Mouse (Mus musculus) splenic B cell, adult 2 months (primary cell): ENCODE data around the gene Blmh.

Source experiments
- DNase-seq: peaks from one replicate; pipeline ENCODE4 v3.0.0-alpha.2; 2011; ENCODE audit warnings: low read depth, low spot score
- H3K27me3 ChIP-seq: 2 replicates; pipeline ENCODE4 v1.6.1; 2012; ENCODE audit warnings: mild to moderate bottlenecking, low read length, moderate library complexity, mixed read lengths; ENCODE audit not compliant: control insufficient read depth, poor library complexity, insufficient read depth, severe bottlenecking
- H3K36me3 ChIP-seq: 2 replicates; pipeline ENCODE4 v1.6.1; 2012; ENCODE audit warnings: mild to moderate bottlenecking, low read length, moderate library complexity, mixed read lengths; ENCODE audit not compliant: control insufficient read depth, poor library complexity, insufficient read depth, severe bottlenecking

The Blmh gene

GRCm38 (mm10) chr11:76924759-76925236 lies at the start of gene Blmh:
Gene Blmh, plus strand, starts transcription at chr11:76924809.
- DNase-seq: no peak
- H3K27me3 ChIP-seq: no peaks in the 10 kb centered on the region; the same call in 1 of the 2 replicates
- no peaks in the 10 kb centered on the region for H3K36me3 ChIP-seq

DNA sequence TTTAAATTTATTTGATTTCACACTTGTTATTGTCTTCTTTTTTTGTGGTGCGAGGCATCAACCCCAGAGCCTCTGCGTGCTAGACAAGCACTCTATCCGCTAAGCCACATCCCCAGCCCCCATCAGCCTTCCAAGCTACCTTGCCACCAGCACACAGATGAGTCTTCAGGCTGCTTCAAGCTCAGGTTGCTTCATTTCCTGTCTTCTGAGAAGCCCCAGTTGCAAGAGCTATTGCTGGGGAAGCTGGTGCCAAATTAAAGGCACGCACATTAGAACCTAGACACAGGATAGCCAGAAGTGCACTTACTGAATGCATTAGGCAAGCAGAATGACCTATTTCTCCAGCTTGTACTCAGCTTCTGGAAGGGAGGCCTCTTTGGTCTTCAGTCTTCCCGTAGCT lies 44.8 kb upstream of the Blmh start:
- no peak for DNase-seq
- H3K36me3 ChIP-seq: no peaks in the 10 kb centered on the region

DNA sequence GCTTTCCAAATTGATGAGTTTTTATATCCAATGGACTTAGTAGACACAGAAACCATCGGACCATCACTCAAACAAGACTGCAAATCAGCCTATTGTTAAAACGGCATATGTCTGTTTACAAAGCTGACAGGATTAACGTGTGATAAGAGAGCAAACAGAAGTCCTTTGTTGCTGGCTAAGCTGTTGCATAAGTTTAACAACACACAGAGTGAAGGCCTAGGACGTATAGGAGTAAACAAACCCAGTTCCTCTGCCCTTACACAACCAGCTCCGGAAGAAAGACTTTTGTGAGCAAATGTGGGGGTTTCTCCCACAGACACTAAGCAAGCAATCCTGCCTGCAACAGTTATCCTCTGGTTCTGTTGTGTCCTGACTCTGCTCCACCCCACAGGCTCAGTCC lies 40.2 kb upstream of the Blmh start:
- no peaks in the 10 kb centered on the region for H3K36me3 ChIP-seq
- no peak for DNase-seq

More for the DNA sequence above, 44.8 kb upstream of the Blmh start:
- no peaks in the 10 kb centered on the region for H3K27me3 ChIP-seq

GRCm38 (mm10) chr11:76889339-76890164 lies 35.1 kb upstream of the Blmh start:
- H3K27me3 ChIP-seq: no peaks in the 10 kb centered on the region
- no peak for DNase-seq
- H3K36me3 ChIP-seq: no peaks in the 10 kb centered on the region

More for the DNA sequence above, 40.2 kb upstream of the Blmh start:
- H3K27me3 ChIP-seq: no peaks in the 10 kb centered on the region

DNA sequence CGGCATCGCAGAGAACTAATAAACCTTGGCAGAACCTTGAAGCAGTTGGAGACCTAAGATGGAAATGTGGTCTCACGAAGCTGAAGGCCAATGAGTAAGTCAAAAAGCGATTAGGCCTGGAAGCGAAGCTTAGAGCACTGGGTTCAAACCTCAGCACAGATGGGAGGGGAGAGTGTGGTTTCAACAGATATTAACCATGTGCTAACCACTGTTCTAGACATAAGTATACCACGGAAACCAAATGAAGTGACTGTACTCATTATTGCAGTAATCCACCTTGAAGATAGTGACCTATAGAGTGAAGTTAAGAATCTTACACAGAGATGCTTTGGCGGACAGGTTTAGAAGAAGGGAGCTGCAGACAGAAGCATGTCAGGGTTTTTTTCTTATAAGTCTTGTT lies 33.4 kb upstream of the Blmh start:
- H3K27me3 ChIP-seq: no peaks in the 10 kb centered on the region
- DNase-seq: no peak
- H3K36me3 ChIP-seq: no peaks in the 10 kb centered on the region

DNA sequence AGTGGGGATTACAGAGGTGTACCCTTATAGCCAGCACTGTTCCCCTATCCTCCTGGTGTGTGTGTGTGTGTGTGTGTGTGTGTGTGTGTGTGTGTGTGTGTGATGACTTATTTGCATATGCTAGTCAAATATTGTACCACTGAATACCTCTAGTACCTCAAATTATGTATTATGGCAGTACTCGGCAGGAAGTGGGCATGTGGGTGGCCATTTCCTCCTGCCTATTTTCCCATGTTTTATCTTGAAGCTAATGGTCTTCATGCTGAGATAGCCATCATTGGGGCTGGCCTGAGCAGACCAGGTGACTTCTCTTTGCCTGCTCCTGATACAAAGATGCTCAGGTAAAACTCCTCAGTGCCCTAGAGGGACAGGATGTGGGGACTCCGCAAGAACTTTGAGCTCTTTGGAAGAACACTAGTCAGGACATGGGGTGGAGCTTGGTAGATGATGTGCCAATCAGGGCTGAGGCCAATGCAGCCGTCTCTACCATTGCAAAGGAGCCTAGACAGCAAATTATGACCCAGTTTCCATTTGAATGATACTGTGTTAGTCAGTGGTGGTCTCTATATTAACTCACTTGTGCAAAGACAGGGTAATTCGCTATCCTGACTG lies 32.8 kb upstream of the Blmh start:
- no peak for DNase-seq
- H3K27me3 ChIP-seq: no peaks in the 10 kb centered on the region
- no peaks in the 10 kb centered on the region for H3K36me3 ChIP-seq

- H3K36me3 ChIP-seq: no peaks in the 10 kb centered on the region
- no peak for DNase-seq
- H3K27me3 ChIP-seq: no peaks in the 10 kb centered on the region
These were observed 31.6 kb upstream of the Blmh start for GRCm38 (mm10) chr11:76892972-76893371.

DNA sequence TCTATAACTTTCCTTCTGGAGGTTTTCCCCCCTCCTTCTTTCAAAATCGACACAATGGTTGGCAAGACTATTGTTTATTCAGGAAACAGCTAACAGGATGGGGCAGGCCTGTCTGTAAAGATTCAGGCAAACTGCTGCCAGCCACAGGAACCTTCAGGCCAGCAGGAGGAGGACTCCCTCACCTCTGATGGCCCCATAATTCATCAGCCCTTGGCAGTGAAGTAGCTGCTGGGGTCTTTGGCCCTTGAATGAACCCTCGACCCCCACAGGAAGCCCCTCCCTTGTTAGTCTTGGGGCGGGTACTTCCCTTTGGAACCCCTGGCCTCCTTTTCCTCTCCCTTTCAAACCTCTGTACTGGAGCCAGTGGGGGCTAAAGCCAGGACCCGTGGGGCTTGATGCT lies 31.0 kb upstream of the Blmh start:
- no peaks in the 10 kb centered on the region for H3K36me3 ChIP-seq
- H3K27me3 ChIP-seq: no peaks in the 10 kb centered on the region
- DNase-seq: no peak

GRCm38 (mm10) chr11:76894240-76894639 lies 30.4 kb upstream of the Blmh start:
- peak; percentile 58 for DNase-seq
- Histone ChIP-seq H3K27me3 (no peaks in the 10 kb centered on the region), H3K36me3 (no peaks in the 10 kb centered on the region)

DNA sequence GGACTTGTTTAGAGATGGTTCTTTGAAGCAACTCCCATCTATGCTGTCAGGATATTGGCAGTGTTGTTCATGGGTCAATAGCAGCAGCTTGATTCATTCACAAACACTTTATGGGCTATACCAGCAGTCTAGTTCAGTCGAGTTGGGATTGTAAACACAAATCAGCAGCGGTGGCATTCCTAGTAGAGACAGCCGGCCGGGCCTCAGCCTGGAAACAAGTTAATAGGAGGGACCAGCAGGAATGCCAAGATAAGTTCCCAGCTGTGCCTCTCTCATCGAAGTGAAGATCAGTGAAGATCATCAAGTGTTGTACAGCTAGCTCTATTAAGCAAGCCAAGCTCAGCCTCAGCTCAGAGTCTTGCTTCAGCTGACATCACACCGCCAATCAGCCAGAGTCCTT lies 28.2 kb upstream of the Blmh start:
- Histone ChIP-seq H3K27me3 (no peaks in the 10 kb centered on the region), H3K36me3 (no peaks in the 10 kb centered on the region)
- DNase-seq: no peak

DNA sequence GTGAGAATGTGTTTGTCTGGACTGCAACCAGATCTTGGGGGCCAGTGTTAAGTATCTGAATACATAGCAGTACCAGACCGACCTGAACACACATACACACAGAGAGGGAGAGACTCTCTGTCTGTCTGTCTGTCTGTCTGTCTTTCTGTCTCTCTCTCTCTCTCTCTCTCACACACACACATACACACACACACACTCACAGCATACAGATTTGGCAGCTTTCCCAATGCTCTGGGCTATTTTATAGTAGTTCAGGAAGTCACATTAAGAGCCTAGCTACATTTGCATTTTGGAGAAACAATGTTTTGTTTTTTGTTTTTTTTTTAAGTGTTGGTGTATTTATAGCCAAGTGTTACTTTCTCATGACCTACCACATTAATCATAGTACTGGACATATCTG lies 27.5 kb upstream of the Blmh start:
- H3K27me3 ChIP-seq: no peaks in the 10 kb centered on the region

GRCm38 (mm10) chr11:76897871-76898270 lies 26.7 kb upstream of the Blmh start:
- Histone ChIP-seq H3K36me3 (no peaks in the 10 kb centered on the region), H3K27me3 (no peaks in the 10 kb centered on the region)
- no peak for DNase-seq

More for the DNA sequence above, 27.5 kb upstream of the Blmh start:
- no peak for DNase-seq
- H3K36me3 ChIP-seq: no peaks in the 10 kb centered on the region

DNA sequence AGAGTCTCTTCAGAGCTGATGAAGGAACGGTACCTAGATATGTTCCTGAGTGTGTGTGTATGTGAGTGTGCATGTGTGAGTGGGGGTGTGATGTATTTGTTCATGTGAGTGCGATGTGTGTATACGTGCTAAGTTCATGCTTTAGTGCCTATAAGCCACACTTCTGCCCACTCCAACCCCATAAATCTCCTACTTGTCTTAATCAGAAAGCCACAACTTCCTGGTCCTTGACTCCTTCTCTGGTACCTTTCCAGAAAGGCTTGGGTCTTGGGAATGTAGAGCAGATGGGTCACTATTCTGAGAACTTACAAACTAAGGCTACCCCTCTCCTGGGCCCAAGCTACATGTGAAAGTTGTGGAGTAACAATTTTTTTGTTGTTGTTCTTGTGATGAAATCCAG lies 25.9 kb upstream of the Blmh start:
- no peaks in the 10 kb centered on the region for H3K36me3 ChIP-seq
- H3K27me3 ChIP-seq: no peaks in the 10 kb centered on the region
- DNase-seq: no peak

DNA sequence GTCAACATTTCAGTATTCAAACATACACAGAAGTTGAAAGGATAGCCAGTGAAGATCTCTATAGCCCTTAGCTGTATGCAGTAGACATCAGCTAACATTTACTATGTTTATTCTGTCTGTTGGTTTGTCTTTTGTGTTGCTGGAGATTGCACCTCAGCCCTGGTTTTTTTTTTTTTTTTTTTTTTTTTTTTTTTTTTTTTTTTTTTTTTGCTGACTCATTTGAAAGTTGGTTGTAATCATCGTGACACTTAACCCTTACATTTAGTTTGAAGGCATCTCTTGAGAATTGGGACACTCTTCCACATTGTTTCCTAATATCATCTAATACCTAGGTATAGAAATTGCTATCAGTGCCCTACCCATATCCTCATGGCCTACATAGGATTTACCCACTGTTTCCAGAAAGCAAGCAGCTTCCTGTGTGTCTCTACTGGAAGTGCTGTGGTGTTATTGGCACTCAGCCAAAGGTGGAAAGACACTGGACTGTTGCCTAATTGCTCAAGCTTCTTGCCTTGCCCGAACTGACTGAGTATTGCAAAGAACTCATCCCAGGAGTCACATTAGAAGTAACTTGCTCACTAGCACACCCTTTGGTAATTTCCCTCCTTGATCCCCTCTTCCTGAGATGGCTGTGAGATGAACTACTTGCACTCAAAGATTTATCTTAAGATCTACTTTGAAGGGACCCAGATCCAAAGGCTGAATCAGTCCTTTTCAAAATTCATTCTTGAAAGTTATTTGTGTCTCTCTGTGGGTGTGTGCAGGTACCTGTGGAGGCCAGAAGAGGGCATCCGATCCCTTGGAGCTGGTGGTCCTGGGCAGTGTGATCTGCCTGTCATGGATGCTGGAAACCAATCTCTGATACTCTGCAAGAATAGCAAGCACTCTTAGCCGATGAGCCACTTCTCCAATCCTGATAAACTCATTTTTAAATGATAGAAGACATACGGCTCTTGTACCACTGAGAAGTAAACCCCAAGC lies 24.6 kb upstream of the Blmh start:
- H3K27me3 ChIP-seq: no peaks in the 10 kb centered on the region; the same call in 1 of the 2 replicates
- DNase-seq: no peak
- H3K36me3 ChIP-seq: no peaks in the 10 kb centered on the region
